Mouse (Mus musculus) fat pad, adult 2 months (tissue): ENCODE measurements at regions not wholly inside any gene's neighbourhood (a gene's known extent, or its start where the extent isn't known, plus 50 kb on each side); places are given as distances from the start of the nearest gene placed in this dataset.

Source experiments
- DNase-seq: peaks from one replicate; pipeline ENCODE4 v3.0.0-alpha.2; 2011; ENCODE audit warnings: low read depth, low spot score; ENCODE audit errors: extremely low read depth

- DNase-seq: no peak
Observed at GRCm38 (mm10) chr12:91995545-91995944, 146.6 kb upstream of the Sel1l start.

DNA sequence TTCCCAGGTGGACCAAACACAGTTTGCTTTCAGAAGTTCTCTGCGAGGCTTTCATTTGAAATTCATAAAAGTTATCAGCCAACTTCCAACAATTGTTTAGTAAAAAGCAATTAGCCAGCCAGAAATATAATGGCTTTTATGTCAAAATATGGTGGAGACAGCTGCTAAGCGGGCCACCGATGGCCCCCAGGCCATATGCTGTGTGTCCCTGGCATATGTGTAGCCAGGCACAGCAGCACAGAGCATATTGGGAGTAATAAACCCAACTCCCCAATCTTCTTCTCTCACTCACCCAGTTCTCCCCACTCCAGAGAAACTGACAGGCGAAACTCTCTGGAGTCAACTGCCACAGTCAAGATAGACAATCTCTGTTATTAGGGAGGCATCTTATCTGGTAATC, 137.5 kb upstream of the Sel1l start:
- DNase-seq: no peak

DNA sequence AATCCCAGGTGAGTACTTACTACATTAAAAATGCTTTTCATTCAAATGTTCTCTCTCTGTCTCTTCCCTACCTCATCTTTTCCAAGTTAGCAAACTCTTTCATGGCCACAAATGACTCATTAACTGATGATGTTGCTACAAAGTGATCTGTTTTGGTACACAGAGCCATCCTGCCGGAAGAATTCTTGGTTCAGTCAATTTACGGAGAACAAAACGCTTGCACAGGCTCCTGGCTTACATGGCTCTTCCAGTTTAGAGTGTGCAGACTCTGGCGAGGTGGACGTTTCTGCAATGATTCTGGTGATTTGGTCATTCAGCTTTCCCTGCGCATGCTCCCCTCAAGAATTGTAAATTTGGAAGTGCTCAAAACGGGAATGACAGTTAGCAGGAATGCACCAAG, 131.4 kb upstream of the Sel1l start:
- DNase-seq: no peak

- no peak for DNase-seq
Observed at GRCm38 (mm10) chr12:91971045-91971444, 122.1 kb upstream of the Sel1l start.

DNA sequence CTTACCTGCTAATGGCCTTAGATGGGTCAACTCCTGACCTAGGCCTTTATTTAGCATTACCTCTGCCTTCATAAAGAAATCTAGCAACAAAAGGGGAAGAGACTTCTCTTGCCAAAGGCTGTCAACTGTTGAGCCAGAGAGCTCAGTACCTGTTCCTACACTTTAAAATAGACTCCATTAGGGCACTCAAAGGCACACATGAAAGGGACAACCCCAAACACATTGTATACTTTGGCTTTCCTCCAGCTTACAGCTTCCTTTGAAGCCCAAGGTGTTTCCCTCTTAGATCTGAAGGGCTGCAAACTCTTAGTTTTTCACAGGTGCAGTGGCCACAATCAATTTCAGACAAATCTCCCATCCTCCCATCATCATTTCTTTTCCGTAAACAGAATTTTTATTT, 117.0 kb upstream of the Sel1l start:
- no peak for DNase-seq

DNA sequence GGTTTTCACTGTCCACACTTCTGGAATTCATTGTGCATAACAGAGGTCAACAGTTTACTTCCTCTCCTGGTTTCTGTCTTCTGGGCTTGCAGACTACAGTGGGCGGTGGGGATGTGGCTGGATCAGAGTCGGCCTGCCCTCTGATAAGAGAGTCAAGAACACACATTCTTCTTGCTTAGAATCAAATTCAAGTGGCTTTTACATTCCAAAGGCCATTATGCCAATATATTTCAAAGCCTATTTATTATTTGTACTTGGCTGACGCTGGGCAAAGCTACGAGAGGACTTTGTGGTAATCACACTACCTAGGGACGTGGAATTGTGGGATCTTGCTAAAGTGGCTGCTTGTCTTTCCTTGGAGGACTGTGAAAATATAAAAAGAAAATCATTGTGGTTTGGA, 114.3 kb upstream of the Sel1l start:
- DNase-seq: no peak

- no peak for DNase-seq
Observed at GRCm38 (mm10) chr12:91958086-91958485, 109.1 kb upstream of the Sel1l start.

DNA sequence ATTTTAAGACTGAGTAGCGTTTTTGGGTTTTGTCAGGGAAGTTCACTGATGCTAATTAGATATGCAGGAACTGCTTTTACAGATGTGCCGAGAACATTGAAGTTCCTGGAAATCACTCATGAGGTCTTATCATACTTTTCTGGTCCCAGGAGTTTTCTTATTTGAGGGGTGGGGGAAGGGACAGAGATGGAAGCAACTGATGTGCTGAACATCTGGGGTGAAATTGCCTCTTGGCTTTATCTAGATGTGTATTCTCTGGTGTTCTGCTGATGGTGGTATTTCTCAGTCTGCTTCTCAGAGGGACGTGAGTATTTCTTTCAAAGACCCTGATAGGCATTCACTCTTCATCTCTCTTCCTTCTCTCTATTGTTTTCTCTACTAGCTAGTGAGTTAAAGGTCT, 107.5 kb upstream of the Sel1l start:
- no peak for DNase-seq

DNA sequence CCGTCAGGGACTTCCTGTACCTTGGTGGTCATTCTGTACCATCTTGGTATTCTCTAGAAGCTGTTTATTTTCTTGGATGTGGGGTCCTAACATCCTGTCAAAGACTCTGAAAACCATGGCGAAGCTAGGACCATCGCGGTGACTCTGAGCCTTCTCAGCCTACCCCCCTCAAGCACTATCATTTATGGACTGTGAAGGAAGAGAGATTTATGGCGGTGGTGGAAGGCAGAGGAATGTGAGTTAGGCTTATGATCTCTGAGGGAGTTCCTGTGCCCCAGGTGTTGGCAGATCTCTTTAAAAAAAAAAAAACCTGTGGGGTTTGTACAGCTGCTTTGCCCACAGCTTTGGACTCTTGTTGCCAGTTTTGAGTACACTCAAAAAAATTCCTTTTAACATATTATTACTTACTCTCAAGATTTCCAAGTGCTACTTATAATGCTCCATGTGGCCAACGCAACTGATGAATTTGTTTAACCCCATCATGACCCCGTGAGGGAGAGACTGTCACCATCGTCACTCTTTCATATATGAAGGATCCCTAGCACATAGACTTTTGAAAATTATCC, 99.7 kb upstream of the Sel1l start:
- no peak for DNase-seq

GRCm38 (mm10) chr12:91947998-91948397, 99.0 kb upstream of the Sel1l start:
- DNase-seq: no peak

GRCm38 (mm10) chr12:91946541-91946940, 97.6 kb upstream of the Sel1l start:
- no peak for DNase-seq

GRCm38 (mm10) chr12:91932490-91933361, 83.8 kb upstream of the Sel1l start:
- DNase-seq: no peak

DNA sequence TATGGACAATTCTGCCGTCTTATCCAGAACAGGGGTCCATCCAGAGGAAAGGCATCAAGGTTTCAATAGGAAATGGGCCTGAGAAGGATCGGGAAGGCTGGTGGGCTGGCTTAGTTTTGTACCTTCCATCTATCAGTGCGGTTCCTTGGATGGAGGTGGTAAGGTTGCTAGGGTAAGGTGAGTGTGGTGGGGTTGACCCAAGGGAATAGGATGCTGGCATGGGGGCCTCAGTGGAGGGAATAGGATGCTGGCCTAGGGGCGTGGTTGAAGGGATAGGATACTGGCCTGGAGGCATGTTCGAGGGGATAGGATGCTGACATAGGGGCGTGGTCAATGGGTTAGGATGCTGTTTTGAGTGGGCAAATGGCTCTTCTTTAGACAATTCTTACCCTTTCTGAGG, 82.6 kb upstream of the Sel1l start:
- no peak for DNase-seq

DNA sequence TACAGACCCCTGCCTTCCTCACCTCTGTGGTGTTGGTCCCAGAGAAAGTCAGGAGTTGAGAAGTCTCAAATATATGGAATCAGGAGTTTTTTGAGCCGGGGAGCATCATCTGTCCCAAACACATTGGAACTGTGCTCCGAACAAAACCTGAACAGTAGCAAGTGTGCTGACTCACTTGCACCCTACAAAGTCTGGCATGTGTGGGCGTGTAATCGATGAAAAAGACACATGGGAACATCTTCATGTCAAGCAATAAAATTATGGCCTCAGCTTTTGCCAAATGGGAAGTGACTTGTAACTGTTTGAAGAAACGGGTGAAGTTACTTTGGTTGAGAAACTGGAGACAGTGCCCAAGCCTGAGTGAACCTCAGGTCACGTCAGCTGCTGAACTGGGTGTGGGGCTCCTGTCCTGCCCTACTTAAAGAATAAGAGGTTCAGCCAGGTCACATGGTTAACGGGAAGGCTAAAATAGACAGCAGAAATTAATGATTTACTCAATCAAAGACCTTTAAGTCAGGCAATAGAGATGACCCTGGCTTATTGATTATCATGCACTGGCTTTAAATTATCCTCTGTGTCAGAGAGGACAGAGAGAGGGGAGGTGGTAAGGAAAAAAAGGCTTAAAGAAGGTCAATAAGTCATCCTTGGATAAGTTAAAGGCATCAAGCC, 80.6 kb upstream of the Sel1l start:
- DNase-seq: no peak

DNA sequence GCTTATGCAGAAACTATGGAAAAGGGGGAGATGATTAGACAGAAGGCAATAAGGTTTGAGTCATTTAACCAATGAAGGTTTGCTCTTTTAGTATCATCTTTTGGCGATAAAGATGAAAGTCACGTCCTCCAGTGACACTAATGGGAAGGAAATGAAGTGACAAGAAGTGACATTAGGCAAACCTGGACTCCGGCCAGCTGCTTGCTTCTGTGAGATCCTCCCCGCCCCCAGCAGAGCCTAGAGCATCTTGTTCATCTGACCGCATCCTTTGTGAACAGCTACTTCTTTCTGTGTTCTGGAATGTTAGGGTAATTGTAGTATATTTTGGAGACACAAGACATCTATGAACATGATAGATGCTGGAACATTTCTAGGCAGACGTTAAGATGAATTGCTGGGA, 78.6 kb upstream of the Sel1l start:
- no peak for DNase-seq

- no peak for DNase-seq
Observed at GRCm38 (mm10) chr12:91915486-91915885, 66.5 kb upstream of the Sel1l start.

DNA sequence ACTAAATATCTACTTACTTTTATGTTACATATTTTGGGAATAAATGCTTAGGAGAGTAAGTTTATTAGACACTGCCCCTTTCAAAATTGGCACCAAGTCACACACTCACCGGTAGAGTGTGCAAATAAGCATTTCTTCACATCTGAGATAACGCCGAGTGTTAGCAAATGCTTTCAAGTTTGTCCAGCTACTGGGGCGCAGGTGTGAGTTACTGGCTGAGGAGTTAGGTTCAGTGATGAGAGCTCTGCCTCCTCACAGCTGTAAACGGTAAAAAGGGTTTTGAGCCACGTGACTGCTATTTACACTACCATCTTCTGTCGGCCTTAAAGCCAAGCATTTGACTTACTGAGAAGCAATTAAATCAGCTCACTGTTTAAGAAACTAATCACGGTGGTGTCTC, 61.6 kb upstream of the Sel1l start:
- no peak for DNase-seq
